ENCODE assay signal across 12 mouse cellular contexts in genomic region chr13:99503370-99503979, GRCm38 (mm10). TPM values are rescaled to one million over a fixed set of nuclear protein-coding genes. Genes with fewer than 3 reads are reported as not detected.
A peak's percentile ranks its signal among the peaks of the same experiment; 100 is the strongest.
DNase-seq lines count a peak whose midpoint lies in the region; ATAC-seq and TF ChIP-seq lines count a peak whose summit lies in the region.
"Had no signal": no experiment of that assay in that cellular context is flagged by ENCODE, and none has a peak within 500 bp of the region (broad histone marks: within the 10 kb centered on the region; RNA-seq: fewer than 3 reads in every experiment).

No protein-coding gene starts in this region.

- H3K9me3 ChIP-seq in hindbrain, embryonic 14.5 days (ENCODE audit: control insufficient read depth, low read length): no peaks in the 10 kb centered on the region
- no peaks in the 10 kb centered on the region for H3K9me3 ChIP-seq in intestine, embryonic 16.5 days (ENCODE audit: control insufficient read depth, low read length)
- H3K9me3 ChIP-seq: intestine, embryonic 15.5 days had no signal

- ATAC-seq in common myeloid progenitor, adult 5-6 weeks (replicated peaks; ENCODE audit: low read depth, poor library complexity, severe bottlenecking): peak; percentile 94
- ATAC-seq in hindbrain, embryonic 14.5 days (ENCODE audit: low FRiP score): no peak
- ATAC-seq in intestine, embryonic 16.5 days: no peak
- ATAC-seq: intestine, embryonic 15.5 days had no signal

- no peak for TF ChIP-seq CTCF in gastrocnemius, adult 2 months (IDR thresholded peaks at IDR 0.05)

- H3K36me3 ChIP-seq in hindbrain, embryonic 14.5 days (replicated peaks; ENCODE audit: control insufficient read depth, insufficient read depth): peaks cover 80% of the 10 kb centered on the region
- H3K36me3 ChIP-seq in intestine, embryonic 16.5 days (ENCODE audit: control insufficient read depth, insufficient read depth, low read length): no peaks in the 10 kb centered on the region
- H3K36me3 ChIP-seq: intestine, embryonic 15.5 days had no signal

- intact Hi-C loops in gastrocnemius, adult 2 months (cut with DNase I): no loop called here

- H3K9ac ChIP-seq in hindbrain, embryonic 14.5 days: no peak overlapping the region
- no peak overlapping the region for H3K9ac ChIP-seq in intestine, embryonic 16.5 days (ENCODE audit: low read depth, low read length)
- H3K9ac ChIP-seq: intestine, embryonic 15.5 days had no signal

- DNase-seq in gastrocnemius, adult 2 months: no peak
- no peak for DNase-seq in gastrocnemius, adult 8-10 months (ENCODE audit: low spot score in 2 of 2)
- DNase-seq in 3134 (ENCODE audit: extremely low read depth, insufficient read length, low spot score): peak; percentile 63
- no peak for DNase-seq in hindbrain, embryonic 14.5 days (ENCODE audit: low spot score)
- no peak for DNase-seq in thymus, postnatal 10 days (ENCODE audit: low spot score in 2 of 2)
- DNase-seq in ovary, adult 18-20 months (ENCODE audit: low spot score): no peak
- DNase-seq: cerebellum, postnatal 14 days; lung, postnatal 10 days; thymus, postnatal 4 days had no signal

- no peak overlapping the region for H3K4me3 ChIP-seq in gastrocnemius, adult 2 months
- no peak overlapping the region for H3K4me3 ChIP-seq in hindbrain, embryonic 14.5 days (replicated peaks; ENCODE audit: low read length)
- no peak overlapping the region for H3K4me3 ChIP-seq in intestine, embryonic 16.5 days (ENCODE audit: low read length)
- H3K4me3 ChIP-seq: intestine, embryonic 15.5 days had no signal

- peak overlapping the region; percentile 21; the same call in 1 of the 2 replicates for H3K27ac ChIP-seq in gastrocnemius, adult 2 months
- peak overlapping the region; percentile 62; the same call in 1 of the 2 replicates for H3K27ac ChIP-seq in hindbrain, embryonic 14.5 days
- H3K27ac ChIP-seq in intestine, embryonic 16.5 days (ENCODE audit: low read length): no peak overlapping the region
- H3K27ac ChIP-seq: intestine, embryonic 15.5 days had no signal

- 78% methylated on average over 14 of the region's 14 CpGs for WGBS in hindbrain, embryonic 14.5 days
- WGBS in intestine, embryonic 16.5 days: 69% methylated on average over 14 of the region's 14 CpGs

- H3K4me1 ChIP-seq in hindbrain, embryonic 14.5 days (replicated peaks; ENCODE audit: control insufficient read depth, insufficient read depth, low read length): peaks cover 58% of the 10 kb centered on the region
- H3K4me1 ChIP-seq in intestine, embryonic 16.5 days (ENCODE audit: control insufficient read depth, insufficient read depth, low read length): peaks cover 13% of the 10 kb centered on the region; the same call in 1 of the 2 replicates

- H3K27me3 ChIP-seq in hindbrain, embryonic 14.5 days (ENCODE audit: control insufficient read depth, insufficient read depth, low read length): no peaks in the 10 kb centered on the region
- no peaks in the 10 kb centered on the region for H3K27me3 ChIP-seq in intestine, embryonic 16.5 days (replicated peaks; ENCODE audit: control insufficient read depth, insufficient read depth, low read length)
- H3K27me3 ChIP-seq: intestine, embryonic 15.5 days had no signal

- peak overlapping the region; percentile 35 for H3K4me2 ChIP-seq in hindbrain, embryonic 14.5 days (replicated peaks)
- no peak overlapping the region for H3K4me2 ChIP-seq in intestine, embryonic 16.5 days (ENCODE audit: low read depth, low read length)
- H3K4me2 ChIP-seq: intestine, embryonic 15.5 days had no signal

RNA-seq across cellular contexts. Expression of gene Map1b, which starts 12.9 kb away (rescaled TPM):
- total RNA-seq in gastrocnemius, adult 2 months (2021): 10 to 100 TPM in 1 of 2 experiments, 1 to 10 TPM in 1; 7.7 to 13.8 TPM
- 10 to 100 TPM in 1 of 4 experiments, 1 to 10 TPM in 3; 6.1 to 10.2 (median 8.4) TPM for total RNA-seq in gastrocnemius, adult 8-10 months (2022)
- total RNA-seq in common myeloid progenitor, adult 5-6 weeks (2017): not detected in 2 replicates
- polyA plus RNA-seq in hindbrain, embryonic 14.5 days (2014; fragmentation: Nextera tagmentation; extraction: Ambion mirVana): 2,185 and 2,283 TPM in 2 replicates
- polyA plus RNA-seq in intestine, embryonic 16.5 days (2015; fragmentation: Nextera tagmentation; extraction: Ambion mirVana): 81.4 and 91.4 TPM in 2 replicates
